ENCODE assay signal across 10 mouse cellular contexts in the genomic region with DNA sequence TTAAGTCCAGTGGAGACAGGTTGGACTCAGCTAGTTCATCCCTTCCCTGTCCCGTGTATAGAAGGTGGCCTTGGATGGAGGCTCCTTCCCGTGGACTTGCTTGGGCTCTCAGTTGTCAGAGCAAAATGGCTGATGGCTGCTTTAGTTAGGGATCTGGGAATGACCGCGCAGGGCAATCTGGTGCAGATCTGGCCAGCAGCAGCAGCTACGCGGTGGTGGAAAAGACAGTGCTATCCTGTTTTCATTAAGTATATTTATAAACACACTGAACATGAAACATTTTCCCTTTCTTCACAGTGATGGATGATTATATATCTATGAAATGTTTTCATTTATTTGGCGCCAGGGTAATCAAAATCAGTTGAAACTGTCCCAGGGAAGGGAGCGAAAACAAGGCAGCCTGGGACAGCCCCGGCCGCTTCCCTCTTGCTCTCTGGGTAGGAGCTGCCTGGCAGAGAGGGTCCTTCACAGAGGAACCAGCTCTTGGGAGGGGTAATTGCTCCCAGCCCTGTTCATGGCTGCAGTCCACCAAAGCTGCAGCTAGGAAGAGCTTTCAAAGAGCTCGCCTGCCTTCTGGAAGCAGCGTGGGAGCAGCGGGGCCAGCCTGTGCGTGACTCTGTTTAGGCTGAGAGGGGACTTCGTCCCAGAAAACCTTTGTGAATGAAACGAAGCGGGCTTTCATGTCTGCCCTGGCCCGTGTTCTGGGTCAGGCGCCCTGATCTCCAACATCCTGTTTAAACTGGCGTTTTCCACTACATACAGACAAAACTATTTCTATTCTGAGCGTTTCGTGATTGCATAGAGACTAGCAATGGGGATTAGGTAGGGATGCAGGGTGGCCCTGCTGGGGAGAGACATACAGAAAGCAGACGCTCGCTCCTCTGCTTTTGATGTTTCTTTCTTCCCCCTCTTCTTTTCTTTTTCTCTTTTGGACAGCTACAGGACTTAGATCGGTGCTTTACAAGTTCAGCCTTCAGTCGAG. TPM values are rescaled to one million over a fixed set of nuclear protein-coding genes. Genes with fewer than 3 reads are reported as not detected.
DNase-seq lines count a peak whose midpoint lies in the region; ATAC-seq lines count a peak whose summit lies in the region.
"Had no signal": no experiment of that assay in that cellular context is flagged by ENCODE, and none has a peak within 500 bp of the region (broad histone marks: within the 10 kb centered on the region; RNA-seq: fewer than 3 reads in every experiment).

No protein-coding gene starts in this region.

- H3K27me3 ChIP-seq in heart, embryonic 13.5 days (replicated peaks), result peaks cover 66% of the 10 kb centered on the region
- no peaks in the 10 kb centered on the region for H3K27me3 ChIP-seq in limb, embryonic 11.5 days (ENCODE audit: control insufficient read depth, insufficient read depth, low read length)
- no peaks in the 10 kb centered on the region for H3K27me3 ChIP-seq in stomach, embryonic 14.5 days (ENCODE audit: control insufficient read depth, insufficient read depth, low read length)
- H3K27me3 ChIP-seq: liver, embryonic 15.5 days had no signal

- H3K4me3 ChIP-seq in heart, embryonic 13.5 days, result peak overlapping the region; percentile 11; the same call in 1 of the 2 replicates
- no peak overlapping the region for H3K4me3 ChIP-seq in limb, embryonic 11.5 days (ENCODE audit: low read depth, low read length)
- H3K4me3 ChIP-seq in stomach, embryonic 14.5 days (ENCODE audit: low read depth, low read length), result no peak overlapping the region
- H3K4me3 ChIP-seq: heart, adult 2 months; liver, embryonic 15.5 days had no signal

- H3K27ac ChIP-seq in heart, embryonic 13.5 days (replicated peaks), result peak overlapping the region; percentile 54; the same call in 1 of the 2 replicates
- no peak overlapping the region for H3K27ac ChIP-seq in limb, embryonic 11.5 days (replicated peaks; ENCODE audit: low read depth, low read length)
- peak overlapping the region; percentile 74 for H3K27ac ChIP-seq in stomach, embryonic 14.5 days (ENCODE audit: low read length)
- H3K27ac ChIP-seq: heart, adult 2 months; liver, embryonic 15.5 days had no signal

- no peak for ATAC-seq in heart, embryonic 13.5 days (ENCODE audit: extremely low read depth, insufficient number of reproducible peaks, low FRiP score, low TSS enrichment)
- ATAC-seq in limb, embryonic 11.5 days (ENCODE audit: insufficient number of reproducible peaks, low FRiP score, low TSS enrichment, low read depth), result peak; percentile 9; the same call in 1 of the 2 replicates
- peak; percentile 40; the same call in 1 of the 2 replicates for ATAC-seq in stomach, embryonic 14.5 days (ENCODE audit: insufficient number of reproducible peaks, insufficient read depth, low FRiP score, low read depth)

- no peaks in the 10 kb centered on the region for H3K36me3 ChIP-seq in heart, embryonic 13.5 days
- no peaks in the 10 kb centered on the region for H3K36me3 ChIP-seq in limb, embryonic 11.5 days (ENCODE audit: control insufficient read depth, insufficient read depth, low read length)
- no peaks in the 10 kb centered on the region for H3K36me3 ChIP-seq in stomach, embryonic 14.5 days (ENCODE audit: control insufficient read depth, insufficient read depth, low read length)
- H3K36me3 ChIP-seq: liver, embryonic 15.5 days had no signal

- 48% methylated on average over 26 of the region's 26 CpGs for WGBS in heart, embryonic 13.5 days
- 55% methylated on average over 26 of the region's 26 CpGs for WGBS in limb, embryonic 11.5 days
- WGBS in stomach, embryonic 14.5 days, result 31% methylated on average over 26 of the region's 26 CpGs

- peak overlapping the region; percentile 52; the same call in 1 of the 2 replicates for H3K9ac ChIP-seq in heart, embryonic 13.5 days
- H3K9ac ChIP-seq in limb, embryonic 11.5 days (ENCODE audit: low read length), result no peak overlapping the region
- no peak overlapping the region for H3K9ac ChIP-seq in stomach, embryonic 14.5 days (replicated peaks; ENCODE audit: low read depth, low read length)
- H3K9ac ChIP-seq: liver, embryonic 15.5 days had no signal

- H3K9me3 ChIP-seq in heart, embryonic 13.5 days, result peaks cover 3% of the 10 kb centered on the region; the same call in 1 of the 2 replicates
- no peaks in the 10 kb centered on the region for H3K9me3 ChIP-seq in limb, embryonic 11.5 days (ENCODE audit: control insufficient read depth, low read length)
- no peaks in the 10 kb centered on the region for H3K9me3 ChIP-seq in stomach, embryonic 14.5 days (ENCODE audit: control insufficient read depth, low read depth, low read length)
- H3K9me3 ChIP-seq: liver, embryonic 15.5 days had no signal

- intact Hi-C loops in heart, postnatal 36 days (cut with DNase I), result no loop called here

- peak overlapping the region; percentile 45 for H3K4me2 ChIP-seq in heart, embryonic 13.5 days
- no peak overlapping the region for H3K4me2 ChIP-seq in limb, embryonic 11.5 days (ENCODE audit: low read depth, severe bottlenecking)
- peak overlapping the region; percentile 26 for H3K4me2 ChIP-seq in stomach, embryonic 14.5 days (replicated peaks; ENCODE audit: low read depth, low read length)
- H3K4me2 ChIP-seq: liver, embryonic 15.5 days had no signal

- peaks cover 18% of the 10 kb centered on the region for H3K4me1 ChIP-seq in heart, embryonic 13.5 days
- peaks cover 4% of the 10 kb centered on the region for H3K4me1 ChIP-seq in limb, embryonic 11.5 days (ENCODE audit: control insufficient read depth, insufficient read depth, low read length)
- 0 out of 2 replicates have a peak, but pooled peaks cover 10% of the 10 kb centered on the region for H3K4me1 ChIP-seq in stomach, embryonic 14.5 days (ENCODE audit: control insufficient read depth, insufficient read depth, low read length)
- H3K4me1 ChIP-seq: liver, embryonic 15.5 days had no signal

- no peak for DNase-seq in heart, postnatal 36 days
- peak; percentile 28 for DNase-seq in ovary, postnatal 36 days (ENCODE audit: low spot score)
- no peak for DNase-seq in ovary, postnatal 10 days (ENCODE audit: low spot score)
- peak; percentile 48 for DNase-seq in limb, embryonic 11.5 days (ENCODE audit: low spot score)
- DNase-seq in T-cell, adult 2 months (ENCODE audit: low spot score), result no peak
- DNase-seq in cerebellum, adult 11-12 months, result no peak
- DNase-seq: heart, adult 2 months had no signal

RNA-seq across cellular contexts. Expression of a gene that starts 19.6 kb away (rescaled TPM):
- 1.1 TPM in 2 replicates for polyA plus RNA-seq in heart, embryonic 13.5 days (2015; fragmentation: Nextera tagmentation; extraction: Ambion mirVana)
- 1 to 10 TPM; 2.4 to 3.3 TPM for total RNA-seq in heart, postnatal 36 days (2021)
- 2.7 and 3.5 TPM in 2 replicates for polyA plus RNA-seq in limb, embryonic 11.5 days (2014; fragmentation: Nextera tagmentation; extraction: Ambion mirVana)
- 7.7 and 9.2 TPM in 2 replicates for polyA plus RNA-seq in stomach, embryonic 14.5 days (2014; fragmentation: Nextera tagmentation; extraction: Ambion mirVana)

Comparison
In these comparisons a context has a peak if more than half of its experiments do, and no peak if none do; other contexts are left out.
1. DNase-seq: peak in ovary, postnatal 36 days (single experiment) and limb, embryonic 11.5 days (single experiment); none in heart, postnatal 36 days (0 of 2), ovary, postnatal 10 days (single experiment), T-cell, adult 2 months (single experiment) and cerebellum, adult 11-12 months (single experiment).